Mouse (Mus musculus): Measurements from ENCODE around the gene Rchy1. TPM values are rescaled to one million over a fixed set of nuclear protein-coding genes. Genes with fewer than 3 reads are reported as not detected.
A peak's percentile ranks its signal among the peaks of the same experiment; 100 is the strongest.
"Not testable (repeated sequence)": the region's sequence is repeated elsewhere in the genome, so short reads cannot be mapped to it uniquely, and the experiment has no call there.

The Rchy1 gene
- polyA plus RNA-seq, 1 experiment = 31.0 TPM

- H3K36me3 ChIP-seq (ENCODE audit: control insufficient read depth, insufficient read depth, low read length) = no peaks in the 10 kb centered on the region; the same call in 1 of the 2 replicates
- TF ChIP-seq POLR2A (IDR thresholded peaks at IDR 0.05; ENCODE audit: control insufficient read depth, low read depth, low read length) = no peak
- no peak for TF ChIP-seq CTCF (IDR thresholded peaks at IDR 0.05; ENCODE audit: control insufficient read depth, insufficient read depth, insufficient replicate concordance, low read depth, low read length)
- H3K4me3 ChIP-seq (ENCODE audit: control insufficient read depth, low read depth, low read length) = no peak overlapping the region
- no peaks in the 10 kb centered on the region for H3K27me3 ChIP-seq (ENCODE audit: control insufficient read depth, insufficient read depth, low read length)
- no peaks in the 10 kb centered on the region; the same call in 1 of the 2 replicates for H3K4me1 ChIP-seq (ENCODE audit: control insufficient read depth, insufficient read depth, low read length)
- H3K27ac ChIP-seq (ENCODE audit: control insufficient read depth, insufficient read depth, low read depth, low read length) = peak overlapping the region; percentile 39; the same call in 1 of the 2 replicates
Observed at GRCm38 (mm10) chr5:91960606-91961254, 2.1 kb downstream of the Rchy1 start.

DNA sequence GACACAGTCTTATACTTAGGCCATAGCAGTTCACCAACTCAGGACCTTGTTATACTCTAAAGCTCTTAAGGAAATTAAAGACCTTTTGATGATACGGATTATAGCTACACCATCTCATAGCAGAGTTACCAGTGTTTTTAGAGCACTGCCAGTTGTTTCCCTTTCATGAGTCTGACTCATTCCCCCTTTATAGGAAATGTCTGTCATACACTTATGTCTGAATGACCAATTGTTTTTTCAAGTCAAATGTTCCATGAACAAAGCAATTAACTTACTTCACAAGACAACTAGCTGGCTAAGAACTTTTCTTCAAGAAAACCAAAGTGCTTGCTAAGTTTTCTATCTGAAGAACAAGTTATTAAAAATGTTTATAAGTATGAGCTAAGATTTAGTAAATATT lies 2.9 kb downstream of the Rchy1 start:
- no peaks in the 10 kb centered on the region; the same call in 1 of the 2 replicates for H3K4me1 ChIP-seq (ENCODE audit: control insufficient read depth, insufficient read depth, low read length)
- no peak overlapping the region for H3K4me3 ChIP-seq (ENCODE audit: control insufficient read depth, low read depth, low read length)
- no peak for TF ChIP-seq POLR2A (IDR thresholded peaks at IDR 0.05; ENCODE audit: control insufficient read depth, low read depth, low read length)
- TF ChIP-seq CTCF (IDR thresholded peaks at IDR 0.05; ENCODE audit: control insufficient read depth, insufficient read depth, insufficient replicate concordance, low read depth, low read length) = no peak
- no peak overlapping the region for H3K27ac ChIP-seq (ENCODE audit: control insufficient read depth, insufficient read depth, low read depth, low read length)
- H3K27me3 ChIP-seq (ENCODE audit: control insufficient read depth, insufficient read depth, low read length) = no peaks in the 10 kb centered on the region
- H3K36me3 ChIP-seq (ENCODE audit: control insufficient read depth, insufficient read depth, low read length) = no peaks in the 10 kb centered on the region; the same call in 1 of the 2 replicates

DNA sequence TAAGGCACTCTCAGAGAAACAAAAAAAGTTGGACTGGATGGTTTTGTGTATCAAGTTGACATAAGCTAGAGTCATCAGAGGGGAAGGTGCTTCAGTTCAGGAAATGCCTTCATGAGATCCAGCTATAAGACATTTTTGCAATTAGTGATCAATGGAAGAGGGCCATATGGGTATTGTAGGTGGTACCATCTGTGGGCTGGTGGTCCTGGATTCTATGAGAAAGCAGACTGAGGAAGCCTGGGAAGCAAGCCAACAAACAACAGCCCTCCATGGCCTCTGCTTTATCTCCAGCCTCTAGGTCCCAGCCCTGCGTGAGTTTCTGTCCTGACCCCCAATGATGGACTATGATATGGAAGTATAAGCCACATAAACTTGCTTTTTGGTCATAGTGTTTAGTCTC lies 3.8 kb downstream of the Rchy1 start:
- H3K27ac ChIP-seq (ENCODE audit: control insufficient read depth, insufficient read depth, low read depth, low read length) = no peak overlapping the region
- TF ChIP-seq CTCF (IDR thresholded peaks at IDR 0.05; ENCODE audit: control insufficient read depth, insufficient read depth, insufficient replicate concordance, low read depth, low read length) (no peak), POLR2A (IDR thresholded peaks at IDR 0.05; ENCODE audit: control insufficient read depth, low read depth, low read length) (no peak)

GRCm38 (mm10) chr5:91956991-91957760 lies 5.7 kb downstream of the Rchy1 start:
- Histone ChIP-seq H3K27ac (ENCODE audit: control insufficient read depth, insufficient read depth, low read depth, low read length) (no peak overlapping the region), H3K27me3 (ENCODE audit: control insufficient read depth, insufficient read depth, low read length) (no peaks in the 10 kb centered on the region), H3K4me3 (ENCODE audit: control insufficient read depth, low read depth, low read length) (no peak overlapping the region), H3K36me3 (ENCODE audit: control insufficient read depth, insufficient read depth, low read length) (peaks cover 3% of the 10 kb centered on the region), H3K4me1 (ENCODE audit: control insufficient read depth, insufficient read depth, low read length) (no peaks in the 10 kb centered on the region; the same call in 1 of the 2 replicates)
- TF ChIP-seq POLR2A (IDR thresholded peaks at IDR 0.05; ENCODE audit: control insufficient read depth, low read depth, low read length) = no peak

More for the DNA sequence above, 3.8 kb downstream of the Rchy1 start:
- H3K4me1 ChIP-seq (ENCODE audit: control insufficient read depth, insufficient read depth, low read length) = no peaks in the 10 kb centered on the region; the same call in 1 of the 2 replicates
- H3K4me3 ChIP-seq (ENCODE audit: control insufficient read depth, low read depth, low read length) = no peak overlapping the region
- H3K36me3 ChIP-seq (ENCODE audit: control insufficient read depth, insufficient read depth, low read length) = no peaks in the 10 kb centered on the region; the same call in 1 of the 2 replicates
- no peaks in the 10 kb centered on the region for H3K27me3 ChIP-seq (ENCODE audit: control insufficient read depth, insufficient read depth, low read length)

DNA sequence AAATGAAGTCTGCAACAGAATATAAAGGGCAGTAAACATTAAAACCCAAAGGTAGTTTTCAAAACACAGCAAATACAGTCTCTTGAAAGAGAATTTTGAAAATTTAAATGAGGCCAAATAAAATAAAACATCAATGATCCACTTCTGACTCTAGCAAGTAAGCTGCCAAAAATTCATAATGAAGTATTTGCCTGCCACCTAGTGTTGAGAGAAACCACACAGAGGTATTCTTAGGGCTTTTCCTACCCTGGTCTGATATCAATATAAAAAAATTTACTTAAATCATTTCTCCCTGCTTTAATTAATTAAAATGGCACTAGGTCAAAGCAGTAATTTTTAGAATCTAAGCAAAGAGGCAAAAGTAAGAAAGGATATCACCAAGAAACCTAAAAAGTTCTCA lies 11.5 kb downstream of the Rchy1 start:
- H3K4me3 ChIP-seq (ENCODE audit: control insufficient read depth, low read depth, low read length) = no peak overlapping the region
- no peak for TF ChIP-seq CTCF (IDR thresholded peaks at IDR 0.05; ENCODE audit: control insufficient read depth, insufficient read depth, insufficient replicate concordance, low read depth, low read length)
- TF ChIP-seq POLR2A (IDR thresholded peaks at IDR 0.05; ENCODE audit: control insufficient read depth, low read depth, low read length) = no peak
- peaks cover 4% of the 10 kb centered on the region for H3K36me3 ChIP-seq (ENCODE audit: control insufficient read depth, insufficient read depth, low read length)
- H3K4me1 ChIP-seq (ENCODE audit: control insufficient read depth, insufficient read depth, low read length) = no peaks in the 10 kb centered on the region
- H3K27ac ChIP-seq (ENCODE audit: control insufficient read depth, insufficient read depth, low read depth, low read length) = no peak overlapping the region
- no peaks in the 10 kb centered on the region for H3K27me3 ChIP-seq (ENCODE audit: control insufficient read depth, insufficient read depth, low read length)

DNA sequence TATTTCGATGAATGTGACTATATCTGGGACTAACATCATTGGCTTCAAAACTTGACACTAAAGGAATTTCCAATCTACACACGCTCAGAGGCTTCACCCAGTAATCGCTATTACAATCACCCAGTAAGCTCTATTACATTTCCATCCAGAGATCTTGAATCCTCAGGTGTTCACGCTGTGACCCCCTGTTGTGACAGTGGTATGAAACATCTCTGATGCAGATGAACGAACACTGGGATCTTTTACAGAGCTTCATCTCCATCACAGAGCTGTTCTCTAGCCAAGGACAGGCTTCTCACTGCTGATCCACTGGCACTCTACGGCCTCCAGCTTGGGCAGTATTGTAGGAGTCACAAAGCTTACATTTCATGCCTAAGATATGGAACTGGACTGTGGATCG lies 13.4 kb downstream of the Rchy1 start:
- no peak overlapping the region for H3K27ac ChIP-seq (ENCODE audit: control insufficient read depth, insufficient read depth, low read depth, low read length)
- H3K36me3 ChIP-seq (ENCODE audit: control insufficient read depth, insufficient read depth, low read length) = peaks cover 4% of the 10 kb centered on the region
- H3K4me1 ChIP-seq (ENCODE audit: control insufficient read depth, insufficient read depth, low read length) = no peaks in the 10 kb centered on the region
- TF ChIP-seq POLR2A (IDR thresholded peaks at IDR 0.05; ENCODE audit: control insufficient read depth, low read depth, low read length) = no peak
- no peaks in the 10 kb centered on the region for H3K27me3 ChIP-seq (ENCODE audit: control insufficient read depth, insufficient read depth, low read length)
- H3K4me3 ChIP-seq (ENCODE audit: control insufficient read depth, low read depth, low read length) = no peak overlapping the region

- Histone ChIP-seq H3K27ac (ENCODE audit: control insufficient read depth, insufficient read depth, low read depth, low read length) (no peak overlapping the region), H3K4me1 (ENCODE audit: control insufficient read depth, insufficient read depth, low read length) (no peaks in the 10 kb centered on the region), H3K27me3 (ENCODE audit: control insufficient read depth, insufficient read depth, low read length) (no peaks in the 10 kb centered on the region), H3K36me3 (ENCODE audit: control insufficient read depth, insufficient read depth, low read length) (peaks cover 2% of the 10 kb centered on the region; the same call in 1 of the 2 replicates), H3K4me3 (ENCODE audit: control insufficient read depth, low read depth, low read length) (no peak overlapping the region)
- TF ChIP-seq POLR2A (IDR thresholded peaks at IDR 0.05; ENCODE audit: control insufficient read depth, low read depth, low read length) (no peak), CTCF (IDR thresholded peaks at IDR 0.05; ENCODE audit: control insufficient read depth, insufficient read depth, insufficient replicate concordance, low read depth, low read length) (no peak)
Observed at GRCm38 (mm10) chr5:91947008-91947407, 15.9 kb downstream of the Rchy1 start.

- not testable (repeated sequence) for H3K27me3 ChIP-seq (ENCODE audit: control insufficient read depth, insufficient read depth, low read length); H3K27ac ChIP-seq (ENCODE audit: control insufficient read depth, insufficient read depth, low read depth, low read length); H3K36me3 ChIP-seq (ENCODE audit: control insufficient read depth, insufficient read depth, low read length); H3K4me3 ChIP-seq (ENCODE audit: control insufficient read depth, low read depth, low read length); H3K4me1 ChIP-seq (ENCODE audit: control insufficient read depth, insufficient read depth, low read length)
Observed at GRCm38 (mm10) chr5:91945609-91946008, 17.3 kb downstream of the Rchy1 start.

Measured in testis, adult 2 months (tissue).